Mouse (Mus musculus) heart, postnatal 0 days (tissue): ENCODE results near the gene Dnajc15. TPM values are rescaled to one million over a fixed set of nuclear protein-coding genes. Genes with fewer than 3 reads are reported as not detected.

Experiments
- ATAC-seq: fragments of 200-750 bp; cut with Nextera tagmentation; 2 replicates; pipeline ENCODE4 v1.8.0; 2017; ENCODE audit warnings: low read depth, moderate number of reproducible peaks, moderate library complexity; ENCODE audit not compliant: insufficient read depth
- DNase-seq: peaks from one replicate; pipeline ENCODE4 v3.0.0-alpha.2; 2016; ENCODE audit warnings: low spot score
- H3K27ac ChIP-seq: fragments of 300-500 bp; sonication (generic); 2 replicates; pipeline ENCODE4 v1.5.1; 2014; ENCODE audit warnings: low read depth, mild to moderate bottlenecking
- H3K27me3 ChIP-seq: fragments of 300-500 bp; sonication (generic); 2 replicates; pipeline ENCODE4 v1.6.1; 2014; ENCODE audit warnings: low read length, mixed read lengths; ENCODE audit not compliant: control insufficient read depth, insufficient read depth
- H3K36me3 ChIP-seq: fragments of 300-500 bp; sonication (generic); replicated peaks from 2 replicates; pipeline ENCODE4 v1.6.1; 2014; ENCODE audit warnings: low read length, mixed read lengths; ENCODE audit not compliant: control insufficient read depth, insufficient read depth
- H3K4me1 ChIP-seq: fragments of 300-500 bp; sonication (generic); 2 replicates; pipeline ENCODE4 v1.6.1; 2014; ENCODE audit warnings: antibody characterized with exemption; ENCODE audit not compliant: control insufficient read depth, insufficient read depth
- H3K4me2 ChIP-seq: fragments of 300-500 bp; sonication (generic); 2 replicates; pipeline ENCODE4 v1.6.1; 2014; ENCODE audit warnings: low read depth, mild to moderate bottlenecking, low read length, moderate library complexity
- H3K4me3 ChIP-seq: fragments of 300-500 bp; sonication (generic); 2 replicates; pipeline ENCODE4 v1.5.1; 2014; ENCODE audit warnings: low read depth, low read length
- H3K9ac ChIP-seq: fragments of 300-500 bp; sonication (generic); replicated peaks from 2 replicates; pipeline ENCODE4 v1.6.1; 2014; ENCODE audit warnings: low read depth, low read length, mixed read lengths
- H3K9me3 ChIP-seq: fragments of 300-500 bp; sonication (generic); replicated peaks from 2 replicates; pipeline ENCODE4 v1.6.1; 2016; ENCODE audit warnings: low read length; ENCODE audit not compliant: control insufficient read depth
- CTCF ChIP-seq: IDR thresholded peaks from 2 replicates; pipeline ENCODE4 v1.5.1; 2016; ENCODE audit warnings: antibody characterized with exemption, control low read depth, low read depth
- EP300 ChIP-seq: IDR thresholded peaks from 2 replicates; pipeline ENCODE4 v1.6.1; 2016; ENCODE audit warnings: antibody characterized with exemption, low read depth
- WGBS: fragments of 180-500 bp; shearing (Covaris S2); extraction: QIAGEN DNeasy Blood & Tissue Kit; methylation state at CpG from one replicate; pipeline ENCODE4 v1.1.7; 2014; 5-methylcytosine and 5-hydroxymethylcytosine counted together
- polyA plus RNA-seq: library from polyadenylated mRNA; unstranded; fragments of >200 nt; fragmentation: Nextera tagmentation; extraction: Ambion mirVana; gene quantifications from 2 replicates; pipeline ENCODE4 v1.2.1, GENCODE M21; 2015
- total RNA-seq: library from RNA; depleted of rRNA; stranded (reverse); fragments of >200 nt; gene quantifications from 2 replicates; pipeline ENCODE4 v1.2.3, GENCODE M21; 2014; ENCODE audit warnings: low replicate concordance

The Dnajc15 gene
- total and polyA plus RNA-seq, 2 experiments from 2014 or later: 9.9 to 241 TPM

DNA sequence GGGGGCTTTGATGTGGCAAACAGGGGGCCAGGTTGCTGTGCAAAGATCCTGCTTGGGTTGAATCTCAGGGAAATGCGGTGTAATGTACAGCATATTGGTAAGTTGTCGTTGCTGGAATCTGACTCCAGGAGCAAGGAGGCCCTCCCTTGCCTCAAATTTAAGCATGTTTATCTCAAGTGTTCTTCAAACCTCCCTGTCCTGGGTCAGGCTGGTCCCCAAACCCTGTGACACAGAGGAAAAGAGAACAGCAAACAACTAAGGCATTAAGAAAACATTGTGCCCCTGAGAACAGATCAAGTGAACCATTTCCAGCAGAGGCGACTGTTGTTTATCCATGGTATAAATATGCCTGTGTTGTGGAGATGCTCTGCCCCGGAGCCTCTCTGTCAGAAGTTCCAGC lies 67.1 kb downstream of the Dnajc15 start:
- 84% methylated on average over 4 of the region's 4 CpGs for WGBS

DNA sequence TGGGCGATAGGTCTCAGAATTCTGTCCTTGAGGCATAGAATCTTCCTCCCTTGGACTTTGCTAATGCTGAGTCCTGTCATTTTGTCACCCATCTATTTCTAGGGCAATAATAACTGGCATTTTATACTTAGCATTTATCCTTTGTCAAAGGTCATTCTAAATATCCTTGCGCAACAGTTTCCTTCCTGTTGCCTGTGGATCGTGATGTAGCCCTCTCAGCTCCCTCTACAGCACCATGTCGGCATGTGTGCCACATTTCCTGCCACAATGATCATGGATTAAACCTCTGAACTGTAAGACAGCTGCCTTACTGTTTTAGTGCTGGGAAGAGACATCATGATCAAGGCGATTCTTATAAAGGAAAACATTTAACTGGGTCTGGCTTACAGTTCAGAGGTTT lies 68.6 kb downstream of the Dnajc15 start:
- no peak overlapping the region for H3K4me3 ChIP-seq
- no peak overlapping the region for H3K27ac ChIP-seq
- ATAC-seq (no peak), DNase-seq (no peak)
- H3K4me2 ChIP-seq: no peak overlapping the region
- no peaks in the 10 kb centered on the region for H3K36me3 ChIP-seq
- no peak for TF ChIP-seq CTCF
- TF ChIP-seq EP300: no peak
- 73% methylated on average over 5 of the region's 5 CpGs for WGBS
- H3K4me1 ChIP-seq: no peaks in the 10 kb centered on the region
- no peak overlapping the region for H3K9ac ChIP-seq
- no peaks in the 10 kb centered on the region for H3K9me3 ChIP-seq
- no peaks in the 10 kb centered on the region for H3K27me3 ChIP-seq

More for the DNA sequence above, 67.1 kb downstream of the Dnajc15 start:
- no peak for DNase-seq
- Histone ChIP-seq H3K36me3 (no peaks in the 10 kb centered on the region), H3K9ac (no peak overlapping the region), H3K4me3 (no peak overlapping the region), H3K9me3 (no peaks in the 10 kb centered on the region), H3K27ac (no peak overlapping the region), H3K4me2 (no peak overlapping the region), H3K4me1 (no peaks in the 10 kb centered on the region), H3K27me3 (no peaks in the 10 kb centered on the region)
- TF ChIP-seq EP300 (no peak), CTCF (no peak)
- no peak for ATAC-seq

DNA sequence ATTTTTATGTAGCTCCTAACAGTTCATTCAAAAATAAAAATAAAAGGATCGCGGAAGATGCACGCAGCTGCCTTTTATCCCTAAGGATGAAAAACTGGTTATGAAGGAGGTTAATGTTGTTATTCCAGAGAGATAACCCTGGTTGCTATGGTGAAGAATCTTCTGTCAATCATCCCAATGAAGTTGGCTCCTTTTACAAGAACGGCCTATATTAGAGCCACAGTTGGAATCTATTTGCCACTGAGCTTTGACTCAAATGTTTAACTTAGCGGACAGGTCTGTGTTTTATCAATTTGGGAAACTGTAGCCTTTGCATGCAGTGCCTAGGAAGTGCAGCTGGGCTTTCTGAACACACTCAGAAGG lies 72.7 kb downstream of the Dnajc15 start:
- Histone ChIP-seq H3K36me3 (no peaks in the 10 kb centered on the region), H3K4me1 (no peaks in the 10 kb centered on the region), H3K9ac (no peak overlapping the region), H3K9me3 (no peaks in the 10 kb centered on the region), H3K4me2 (no peak overlapping the region), H3K4me3 (no peak overlapping the region), H3K27ac (no peak overlapping the region), H3K27me3 (no peaks in the 10 kb centered on the region)
- ATAC-seq: no peak
- TF ChIP-seq EP300 (no peak), CTCF (no peak)
- WGBS: 75% methylated on average over 5 of the region's 5 CpGs
- no peak for DNase-seq

DNA sequence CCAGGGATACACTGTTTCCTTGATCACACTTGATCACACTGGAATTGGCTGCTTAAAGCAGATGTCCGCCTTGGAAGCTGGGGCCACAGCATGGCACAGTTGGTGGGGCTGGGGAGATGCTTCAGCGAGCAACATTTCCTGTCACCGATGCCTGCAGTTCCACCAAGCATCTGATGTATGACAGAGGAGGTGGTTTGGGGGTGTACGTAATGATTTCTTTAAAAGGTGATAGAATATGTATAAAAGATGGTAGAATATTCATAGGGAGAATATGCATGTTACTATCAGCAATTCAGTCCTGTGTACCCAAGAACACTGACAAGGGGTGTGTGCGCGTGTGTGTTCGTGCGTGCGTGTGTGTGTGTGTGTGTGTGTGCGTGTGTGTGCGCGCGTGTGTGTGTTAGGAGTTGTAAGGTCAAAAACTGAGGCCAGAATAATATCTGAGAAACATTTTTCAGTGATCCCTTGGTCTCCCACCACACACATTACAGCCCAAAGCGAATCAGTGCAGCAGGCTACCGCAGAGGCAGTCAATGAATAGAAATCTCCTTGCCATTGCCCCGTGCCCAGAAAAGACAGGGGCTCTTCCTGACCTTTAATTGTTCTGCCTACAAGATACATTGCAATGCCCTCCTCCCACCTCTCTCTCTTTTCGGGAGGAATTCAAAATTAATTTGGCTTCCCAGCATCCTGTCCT lies 73.2 kb downstream of the Dnajc15 start:
- Histone ChIP-seq H3K4me2 (no peak overlapping the region), H3K27me3 (no peaks in the 10 kb centered on the region), H3K36me3 (no peaks in the 10 kb centered on the region), H3K9me3 (no peaks in the 10 kb centered on the region), H3K27ac (no peak overlapping the region), H3K4me3 (no peak overlapping the region), H3K9ac (no peak overlapping the region), H3K4me1 (no peaks in the 10 kb centered on the region)
- ATAC-seq (no peak), DNase-seq (no peak)
- TF ChIP-seq EP300 (no peak), CTCF (no peak)
- 87% methylated on average over 17 of the region's 17 CpGs for WGBS

DNA sequence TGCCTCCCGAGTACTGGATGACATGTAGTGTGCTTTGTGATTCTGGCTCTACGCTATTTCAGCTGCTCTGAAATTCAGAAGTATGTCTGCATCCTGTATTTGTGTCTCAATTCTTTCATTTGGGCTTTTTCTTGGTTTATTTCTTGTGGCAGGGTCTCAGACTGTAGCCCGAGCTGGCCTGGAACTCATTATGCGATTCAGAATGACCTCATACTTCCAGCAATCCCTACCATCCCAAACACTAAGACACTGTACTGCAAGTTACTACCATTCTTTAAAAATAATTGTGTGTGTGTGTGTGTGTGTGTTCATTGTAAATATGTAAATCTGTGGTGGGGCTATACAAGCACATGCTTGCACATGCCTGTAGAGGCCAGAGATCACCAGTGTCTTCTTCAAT lies 78.4 kb downstream of the Dnajc15 start:
- ATAC-seq: no peak

DNA sequence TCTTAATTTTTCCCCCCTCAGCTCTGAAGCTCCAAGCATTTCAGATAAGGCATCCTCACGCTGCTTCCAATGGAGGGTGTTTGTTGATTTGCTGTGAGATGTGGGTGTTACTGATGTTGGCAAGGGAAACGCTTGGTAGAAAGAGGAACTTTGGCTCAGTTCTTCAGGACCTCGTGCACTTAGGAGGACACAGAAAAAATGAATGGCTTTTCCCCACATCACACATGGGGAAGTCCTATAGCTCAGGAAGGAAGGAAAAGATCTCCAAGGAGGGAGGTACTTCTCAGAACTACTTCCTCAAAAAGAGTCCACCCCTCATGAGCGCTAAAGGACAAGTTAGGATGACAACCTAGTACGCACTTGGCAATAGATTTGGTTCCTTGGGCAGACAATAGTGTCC lies 79.7 kb downstream of the Dnajc15 start:
- H3K9me3 ChIP-seq: no peaks in the 10 kb centered on the region
- 68% methylated on average over 5 of the region's 5 CpGs for WGBS
- ATAC-seq (no peak), DNase-seq (no peak)
- H3K27ac ChIP-seq: no peak overlapping the region
- H3K4me1 ChIP-seq: no peaks in the 10 kb centered on the region
- H3K36me3 ChIP-seq: no peaks in the 10 kb centered on the region
- H3K27me3 ChIP-seq: no peaks in the 10 kb centered on the region
- no peak overlapping the region for H3K4me3 ChIP-seq
- H3K4me2 ChIP-seq: no peak overlapping the region
- TF ChIP-seq CTCF (no peak), EP300 (no peak)
- H3K9ac ChIP-seq: no peak overlapping the region

More for the DNA sequence above, 78.4 kb downstream of the Dnajc15 start:
- H3K9ac ChIP-seq: no peak overlapping the region
- H3K4me1 ChIP-seq: no peaks in the 10 kb centered on the region
- H3K4me3 ChIP-seq: no peak overlapping the region
- 77% methylated on average over 4 of the region's 4 CpGs for WGBS
- TF ChIP-seq CTCF (no peak), EP300 (no peak)
- H3K27me3 ChIP-seq: no peaks in the 10 kb centered on the region
- no peak for DNase-seq
- H3K4me2 ChIP-seq: no peak overlapping the region
- no peaks in the 10 kb centered on the region for H3K9me3 ChIP-seq
- no peaks in the 10 kb centered on the region for H3K36me3 ChIP-seq
- H3K27ac ChIP-seq: no peak overlapping the region
